Mouse (Mus musculus) activated CD4-positive, CD25-positive, alpha-beta regulatory T cell, adult 4 months (primary cell): ENCODE measurements around the gene Adgrf5. TPM values are rescaled to one million over a fixed set of nuclear protein-coding genes. Genes with fewer than 3 reads are reported as not detected.
"Not testable (repeated sequence)": the region's sequence is repeated elsewhere in the genome, so short reads cannot be mapped to it uniquely, and the experiment has no call there.

Experiments used
- ATAC-seq: one replicate; pipeline ENCODE4 v1.8.0; 2017
- polyA plus RNA-seq, 2 experiments: library from polyadenylated mRNA; unstranded; fragments of 100-300 nt; shearing (Covaris generic); gene quantifications; one replicate each; pipeline ENCODE4 v1.2.1; 2017

Adgrf5 gene
- polyA plus RNA-seq, 2 experiments from 2014 or later, result 0.09 TPM; not detected in 1

DNA sequence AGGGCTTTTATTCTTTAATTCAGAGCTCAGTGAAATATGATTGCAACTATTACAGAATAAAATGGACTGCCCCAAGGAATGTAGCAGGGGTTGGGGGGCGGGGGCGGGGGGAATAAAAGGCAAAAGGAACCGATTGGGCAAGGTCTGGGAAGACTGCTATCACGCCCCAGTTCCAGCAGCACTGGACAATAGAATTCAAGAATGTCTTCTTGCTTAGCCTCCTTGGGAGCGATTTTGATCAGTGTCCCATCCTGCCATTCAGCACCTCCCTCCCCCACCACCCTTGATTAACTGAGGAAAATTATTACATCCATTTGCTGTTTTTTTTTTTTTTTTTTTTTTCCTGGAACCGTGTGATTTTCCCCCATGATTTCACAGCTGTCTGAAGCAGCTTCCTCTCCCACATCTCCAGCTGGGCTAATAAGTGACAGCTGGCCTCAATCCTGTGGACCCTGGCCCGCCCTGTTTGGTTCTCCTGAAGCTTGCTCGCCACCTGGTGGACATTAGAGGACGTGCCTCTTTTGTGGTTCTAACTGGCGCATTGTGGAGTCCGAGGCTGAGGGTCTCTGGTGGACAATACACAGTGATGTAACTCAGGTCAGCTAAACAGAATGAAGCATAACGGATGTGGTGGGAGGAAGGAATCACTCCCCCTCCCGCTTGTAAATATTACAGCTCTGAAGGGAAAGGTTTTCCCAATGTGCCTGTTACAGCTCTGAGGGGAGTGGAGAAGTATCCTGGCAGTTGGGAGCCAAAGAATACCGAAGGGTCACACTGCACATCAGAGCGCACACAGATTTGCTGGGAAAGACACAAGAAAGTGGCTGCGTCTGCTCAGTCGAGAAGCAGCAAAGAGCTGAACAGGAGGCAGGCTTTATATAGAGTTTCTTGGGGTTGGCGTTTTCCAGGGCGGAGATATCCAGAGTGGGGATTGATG is 100.3 kb downstream of the Adgrf5 start:
- no peak for ATAC-seq

DNA sequence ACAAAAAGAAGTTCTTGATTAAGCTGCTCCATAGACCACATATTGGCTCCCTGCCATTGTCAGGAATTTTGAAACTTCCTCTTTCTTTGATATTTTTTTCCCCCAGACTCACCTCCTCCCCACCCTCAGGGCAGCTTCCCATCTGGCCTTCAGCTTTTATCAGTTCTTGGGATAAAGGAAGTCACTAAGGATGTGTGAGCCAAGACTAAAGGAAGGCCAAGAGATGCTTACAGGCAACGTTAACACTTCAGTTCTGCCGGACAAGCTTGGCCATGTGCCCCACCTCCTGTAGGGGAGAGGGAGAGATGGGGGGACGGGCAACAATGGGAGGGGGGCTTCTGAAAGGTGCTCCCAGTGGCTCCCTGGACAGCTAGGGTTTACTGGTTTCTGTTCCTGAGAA is 109.8 kb downstream of the Adgrf5 start:
- ATAC-seq, result no peak

DNA sequence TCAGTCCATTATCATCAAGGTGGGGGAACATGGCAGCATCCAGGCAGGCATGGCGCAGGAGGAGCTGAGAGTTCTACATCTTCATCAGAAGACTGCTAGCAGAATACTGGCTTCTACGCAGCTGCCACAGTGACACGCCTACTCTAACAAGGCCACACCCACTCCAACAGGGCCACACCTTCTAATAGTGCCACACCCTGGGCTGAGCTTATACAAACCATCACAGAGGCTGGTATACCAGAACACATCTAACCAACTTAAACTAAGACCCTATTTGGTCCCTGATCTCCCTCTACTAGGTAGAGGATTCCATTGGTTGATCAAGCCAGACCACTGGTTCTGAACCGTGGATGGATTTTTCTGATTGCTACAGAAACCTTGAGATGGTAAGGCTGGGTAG is 112.3 kb downstream of the Adgrf5 start:
- ATAC-seq, result no peak

DNA sequence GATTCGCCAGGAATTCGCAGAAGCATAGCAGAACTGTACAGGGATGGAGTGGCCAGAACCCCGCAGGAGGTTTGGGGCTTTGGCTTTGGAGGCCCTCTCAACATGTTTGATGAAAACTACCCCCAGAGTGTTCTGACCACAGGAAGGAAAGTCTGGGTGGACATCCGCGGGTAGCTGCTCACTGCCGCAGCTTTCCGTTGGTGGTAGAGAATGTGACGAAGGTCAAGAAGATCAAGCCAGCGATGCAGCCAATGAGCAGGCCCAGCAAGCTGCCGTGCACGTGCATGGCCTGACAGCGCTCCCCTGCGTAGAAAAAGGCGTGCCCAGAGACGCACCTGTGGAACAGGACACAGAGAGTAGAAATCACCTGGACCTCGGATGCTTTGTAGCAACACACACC is 114.5 kb downstream of the Adgrf5 start:
- ATAC-seq, result no peak

DNA sequence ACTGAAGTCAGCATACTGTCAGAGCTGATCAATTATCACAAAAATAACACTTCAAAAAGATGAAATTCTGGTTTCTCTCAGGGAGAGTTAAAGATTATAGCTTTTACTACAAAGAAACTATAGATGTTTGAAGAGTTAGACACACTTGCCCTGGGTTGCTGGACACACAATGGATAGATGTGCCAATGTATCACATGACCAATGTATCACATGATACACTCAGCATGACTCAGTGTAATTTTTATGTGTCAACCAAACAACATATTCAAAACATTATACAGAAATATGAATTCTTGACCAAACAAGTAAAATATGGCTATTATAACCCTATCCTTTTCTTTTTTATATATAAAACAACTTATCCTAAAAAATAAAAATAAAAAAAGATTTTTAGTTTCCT is 117.4 kb downstream of the Adgrf5 start:
- no peak for ATAC-seq

DNA sequence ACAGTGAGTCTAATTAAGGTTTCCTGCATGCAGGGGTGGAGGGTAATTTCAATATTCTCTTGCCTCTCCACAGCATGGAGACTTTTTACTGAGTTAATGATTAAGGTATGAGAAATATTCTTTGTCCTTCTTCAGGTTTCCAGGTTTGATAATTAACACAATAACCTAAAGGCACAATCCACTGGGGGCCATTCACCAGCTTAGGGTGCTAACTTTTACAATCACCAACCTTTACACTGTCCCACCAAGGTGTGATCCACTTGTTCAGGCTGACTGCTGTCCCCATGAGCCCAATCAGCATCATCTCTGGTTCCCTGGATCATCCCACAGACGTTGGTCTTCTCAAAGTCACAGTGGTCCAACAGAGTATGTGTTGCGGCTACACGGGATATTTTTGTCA is 125.7 kb downstream of the Adgrf5 start:
- no peak for ATAC-seq

DNA sequence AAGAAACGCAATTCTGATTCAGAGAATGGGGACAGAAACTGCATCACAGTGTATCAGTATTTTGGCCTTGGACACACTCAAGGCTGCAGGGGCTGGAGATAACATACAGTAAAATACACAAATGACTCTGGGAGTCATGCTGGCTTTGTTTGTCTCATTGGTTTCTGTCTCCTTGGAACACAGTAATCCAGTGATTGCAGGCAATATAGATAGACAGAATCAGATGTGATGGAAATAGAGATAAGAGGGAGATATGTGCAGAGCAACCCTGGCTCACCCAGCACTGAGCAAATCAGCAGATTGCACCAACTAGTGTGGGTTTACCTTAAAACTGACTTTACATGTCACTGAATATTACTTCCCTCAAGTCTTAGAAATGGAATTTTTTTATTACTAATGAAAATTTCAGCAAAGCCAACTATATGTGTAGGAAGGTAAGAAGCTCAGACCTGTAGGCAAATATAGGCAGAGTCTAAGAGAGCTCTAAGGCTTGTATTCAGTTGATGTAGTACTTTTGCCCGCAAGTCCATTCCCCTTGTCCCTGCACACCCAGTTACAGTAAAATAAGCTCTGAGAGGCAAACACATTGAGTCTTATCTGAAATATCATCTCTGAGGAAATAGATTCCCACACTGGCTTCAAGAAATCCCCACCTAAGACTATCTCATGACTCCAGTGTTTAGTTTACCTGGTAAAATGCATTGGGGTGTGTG is 128.3 kb downstream of the Adgrf5 start:
- ATAC-seq, result no peak

DNA sequence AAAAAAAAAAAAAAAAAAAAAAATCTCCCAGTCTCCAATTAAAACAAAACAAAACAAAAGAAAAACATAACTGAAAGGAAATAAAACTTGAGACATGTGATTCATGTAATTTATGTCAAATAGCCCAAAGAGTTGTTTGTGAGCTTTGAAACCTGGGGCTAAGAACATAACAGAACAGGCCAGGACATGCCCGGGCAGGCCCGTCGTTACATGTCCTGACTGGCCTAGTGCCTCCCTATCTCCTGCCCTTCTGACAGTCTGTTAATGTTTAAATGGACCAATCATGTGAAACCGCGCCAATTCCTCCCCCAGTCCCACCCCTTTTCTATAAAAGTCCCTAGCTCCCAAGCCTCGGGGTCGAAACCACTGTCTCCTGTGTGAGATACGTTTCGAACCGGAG is 130.1 kb downstream of the Adgrf5 start:
- not testable (repeated sequence) for ATAC-seq

DNA sequence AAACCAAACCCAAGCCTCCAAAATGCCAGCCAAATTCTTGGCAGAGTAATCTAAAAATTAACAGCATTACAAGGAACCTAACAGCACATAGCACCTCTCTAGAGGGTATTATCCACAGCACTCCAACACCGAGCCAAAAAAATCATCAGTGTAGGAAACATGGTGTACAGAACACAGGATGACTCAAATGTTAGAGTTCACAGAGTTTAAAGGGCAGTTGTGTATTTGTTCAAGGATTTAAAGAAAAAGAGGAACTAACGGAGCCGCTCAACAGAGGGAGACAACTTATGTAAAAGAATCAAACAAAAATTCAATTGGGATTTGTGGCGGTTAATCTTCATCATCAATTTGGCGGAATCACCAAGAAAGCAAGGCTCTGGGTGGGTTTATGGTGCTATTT is 135.3 kb downstream of the Adgrf5 start:
- no peak for ATAC-seq

DNA sequence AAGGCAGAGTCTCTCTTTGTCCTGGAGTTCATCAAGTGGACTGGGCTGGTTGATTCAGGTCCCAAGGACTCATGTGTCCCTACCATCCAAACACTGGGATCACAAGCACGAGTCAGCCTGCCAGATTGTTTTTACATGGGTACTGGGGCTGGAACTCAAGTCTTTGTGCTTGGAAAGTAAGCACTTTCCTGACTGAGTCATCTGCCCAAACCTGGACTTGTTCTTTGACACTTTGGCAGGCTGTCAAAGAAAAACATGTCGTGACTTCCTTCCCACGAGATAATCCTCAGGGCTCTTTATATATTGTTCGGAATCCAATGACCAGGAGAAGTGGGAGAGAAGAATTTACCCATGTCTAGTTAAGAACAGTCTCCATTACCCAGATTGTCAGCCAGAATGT is 137.3 kb downstream of the Adgrf5 start:
- no peak for ATAC-seq

DNA sequence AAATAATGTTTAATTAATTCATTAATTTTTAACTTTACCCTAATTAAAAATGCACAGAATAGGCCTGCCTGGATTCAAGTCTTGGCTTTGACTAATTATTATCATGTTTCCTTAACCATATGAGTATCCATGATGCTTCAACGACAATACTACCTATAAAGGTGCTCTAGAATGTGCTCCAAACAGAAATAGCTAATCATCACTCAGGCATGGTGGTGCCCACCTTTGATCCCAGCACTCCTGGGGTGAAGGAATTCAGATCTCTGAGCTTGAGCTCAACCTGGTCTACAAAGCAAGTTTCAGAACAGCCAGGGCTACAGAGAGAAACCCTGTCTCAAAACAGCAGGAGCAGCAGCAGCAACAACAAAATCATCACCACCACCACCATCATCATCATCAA is 140.3 kb downstream of the Adgrf5 start:
- ATAC-seq, result no peak

DNA sequence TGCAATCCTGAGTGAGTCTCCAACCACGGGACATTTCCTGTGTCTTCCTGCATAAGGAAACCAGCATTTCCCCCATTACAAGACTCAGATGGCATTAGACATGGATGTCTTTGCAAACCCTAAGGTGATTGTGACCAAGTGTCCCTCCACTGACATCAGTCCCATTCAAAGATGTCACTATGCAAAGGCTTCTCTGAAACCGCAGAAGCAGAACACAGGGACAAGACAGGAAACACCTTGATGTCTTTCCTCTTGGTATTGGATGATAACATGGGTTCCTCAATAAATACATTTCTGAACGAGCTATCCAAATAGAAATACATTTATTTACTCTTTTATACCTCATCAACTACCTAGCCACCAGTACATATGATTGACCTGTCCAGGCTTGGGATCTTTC is 141.0 kb downstream of the Adgrf5 start:
- no peak for ATAC-seq

DNA sequence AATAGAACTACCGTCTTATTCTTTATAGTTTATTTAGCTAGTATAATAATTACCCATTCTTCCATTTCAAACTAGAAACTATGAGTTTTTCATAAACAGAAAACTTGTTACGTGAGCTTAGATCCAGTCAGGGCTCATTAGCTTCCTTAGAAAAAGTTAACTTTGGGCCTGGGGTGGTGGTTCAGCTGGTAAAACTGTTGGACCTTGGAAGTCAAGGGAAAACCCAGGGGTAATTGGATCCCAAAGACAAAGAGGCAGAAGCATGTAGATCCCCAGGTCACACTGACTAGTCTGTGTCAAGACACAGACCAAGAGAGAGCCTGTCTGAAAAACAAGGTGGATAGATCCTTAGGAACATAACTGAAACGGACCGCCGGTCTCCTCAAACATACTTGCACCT is 141.4 kb downstream of the Adgrf5 start:
- ATAC-seq, result no peak

DNA sequence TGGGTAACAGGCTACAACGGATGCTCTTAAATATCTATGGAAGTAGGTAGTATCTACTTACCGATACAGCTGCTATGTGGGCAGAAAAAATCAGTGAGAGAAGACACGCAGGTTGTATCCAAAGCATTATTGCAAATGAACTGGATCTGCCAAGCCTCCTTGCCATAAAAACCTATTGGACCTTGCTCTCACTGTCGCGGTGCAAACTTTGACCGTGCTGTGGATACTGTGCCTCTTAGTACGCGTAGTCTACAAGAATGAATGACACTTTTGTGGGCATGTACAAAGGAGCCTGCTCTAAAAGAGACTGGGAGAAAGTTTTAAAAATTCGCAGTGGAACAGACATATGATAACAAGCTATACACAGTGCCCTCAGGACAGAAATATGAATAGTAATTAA is 142.3 kb downstream of the Adgrf5 start, which contains the start of gene Mep1a:
TSS of gene Mep1a (minus strand) at position 221 of the 400 bp plus-strand sequence.
- ATAC-seq, result no peak

DNA sequence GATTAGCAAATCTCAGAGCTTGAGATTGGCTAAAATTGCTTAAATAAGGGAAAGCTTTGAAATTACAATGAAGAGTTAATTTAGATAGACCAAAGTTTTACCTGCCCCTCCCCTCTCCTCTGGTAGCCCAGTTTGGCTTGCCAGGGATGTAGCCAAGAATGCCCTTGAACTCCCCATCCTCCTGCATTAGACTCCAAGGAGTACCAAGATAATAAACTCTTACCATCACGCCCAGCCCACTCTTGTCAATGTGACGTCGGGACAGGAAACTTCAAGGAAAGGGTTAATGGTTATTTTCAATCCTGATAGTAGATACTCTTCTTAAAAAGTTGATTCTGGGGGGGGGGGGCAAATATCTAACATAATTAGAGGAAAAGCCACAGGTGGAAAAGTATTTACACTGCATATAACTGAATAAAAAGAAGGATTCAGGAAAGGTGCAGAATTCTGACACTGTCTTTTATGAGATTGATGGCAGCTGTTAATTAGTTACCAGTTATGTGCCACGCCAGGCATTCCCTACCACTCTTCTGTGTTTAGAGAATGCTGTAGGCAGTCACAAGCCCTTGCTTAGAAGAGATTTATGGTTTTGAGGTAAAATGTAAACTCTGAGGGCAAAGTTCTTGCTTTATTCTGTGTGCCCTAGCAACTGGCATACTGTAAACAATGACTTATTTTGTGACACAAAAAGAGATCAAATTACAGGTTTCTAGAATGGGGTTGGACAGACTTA is 143.8 kb downstream of the Adgrf5 start:
- ATAC-seq, result no peak

DNA sequence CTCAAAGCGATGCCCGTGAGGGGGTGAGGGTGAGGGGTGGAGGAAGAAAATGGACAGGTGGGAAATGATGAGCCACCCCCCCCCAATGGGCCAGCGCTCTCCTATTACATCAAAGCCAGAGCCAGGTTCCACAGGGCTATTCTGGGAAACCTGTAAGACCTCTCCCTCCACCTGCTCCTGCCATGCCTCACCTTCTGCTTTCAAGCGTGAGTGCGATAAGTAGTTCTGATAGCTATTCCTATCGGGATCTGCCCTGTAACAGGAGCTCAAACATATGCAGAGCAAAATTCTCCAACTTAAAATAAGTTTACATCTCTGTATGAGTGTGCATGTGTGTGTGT is 144.3 kb downstream of the Adgrf5 start:
- ATAC-seq, result no peak

Other genes starting within 250 kb of the Adgrf5 start
- not detected for gene Adgrf1, start 90.1 kb upstream of the Adgrf5 start, polyA plus RNA-seq
- gene Mep1a, start 142.4 kb downstream of the Adgrf5 start, polyA plus RNA-seq, result not detected
- gene Ankrd66, start 183.2 kb downstream of the Adgrf5 start, polyA plus RNA-seq, result not detected
- gene Pla2g7, start 207.6 kb downstream of the Adgrf5 start, polyA plus RNA-seq, result under 1 TPM in 1 of 2 experiments, not detected in 1; 0.89 TPM